Mouse (Mus musculus): ENCODE measurements at regions not wholly inside any gene's neighbourhood (a gene's known extent, or its start where the extent isn't known, plus 50 kb on each side); places are given as distances from the start of the nearest gene placed in this dataset.

GRCm38 (mm10) chr13:97634041-97634788, 126.2 kb downstream of the Gm10260 start:
- H3K27me3 ChIP-seq: no peaks in the 10 kb centered on the region; the same call in 1 of the 2 replicates
- H3K9ac ChIP-seq (replicated peaks): no peak overlapping the region
- H3K27ac ChIP-seq: no peak overlapping the region
- H3K4me3 ChIP-seq (replicated peaks): no peak overlapping the region
- H3K4me1 ChIP-seq (replicated peaks): peaks cover 11% of the 10 kb centered on the region; the same call in 1 of the 2 replicates
- WGBS: 74% methylated on average over 8 of the region's 8 CpGs
- no peaks in the 10 kb centered on the region for H3K9me3 ChIP-seq
- no peak for ATAC-seq (ENCODE audit: insufficient number of reproducible peaks, insufficient read depth, low FRiP score, low TSS enrichment, low read depth)
- H3K36me3 ChIP-seq: no peaks in the 10 kb centered on the region
- H3K4me2 ChIP-seq: no peak overlapping the region

GRCm38 (mm10) chr13:97633551-97633950, 126.9 kb downstream of the Gm10260 start:
- no peaks in the 10 kb centered on the region for H3K9me3 ChIP-seq
- no peak overlapping the region for H3K9ac ChIP-seq (replicated peaks)
- peaks cover 8% of the 10 kb centered on the region; the same call in 1 of the 2 replicates for H3K4me1 ChIP-seq (replicated peaks)
- no peak overlapping the region for H3K27ac ChIP-seq
- no peak overlapping the region for H3K4me3 ChIP-seq (replicated peaks)
- WGBS: 88% methylated on average over 4 of the region's 4 CpGs
- H3K4me2 ChIP-seq: no peak overlapping the region
- no peaks in the 10 kb centered on the region for H3K36me3 ChIP-seq
- ATAC-seq (ENCODE audit: insufficient number of reproducible peaks, insufficient read depth, low FRiP score, low TSS enrichment, low read depth): no peak
- no peaks in the 10 kb centered on the region for H3K27me3 ChIP-seq

GRCm38 (mm10) chr13:97631872-97632402, 128.5 kb downstream of the Gm10260 start:
- H3K4me2 ChIP-seq: no peak overlapping the region
- no peak for ATAC-seq (ENCODE audit: insufficient number of reproducible peaks, insufficient read depth, low FRiP score, low TSS enrichment, low read depth)
- no peaks in the 10 kb centered on the region for H3K36me3 ChIP-seq
- H3K9ac ChIP-seq (replicated peaks): no peak overlapping the region
- no peaks in the 10 kb centered on the region for H3K9me3 ChIP-seq
- H3K27ac ChIP-seq: no peak overlapping the region
- WGBS: 84% methylated on average over 13 of the region's 13 CpGs
- no peak overlapping the region for H3K4me3 ChIP-seq (replicated peaks)
- no peaks in the 10 kb centered on the region for H3K27me3 ChIP-seq
- H3K4me1 ChIP-seq (replicated peaks): peaks cover 8% of the 10 kb centered on the region; the same call in 1 of the 2 replicates

DNA sequence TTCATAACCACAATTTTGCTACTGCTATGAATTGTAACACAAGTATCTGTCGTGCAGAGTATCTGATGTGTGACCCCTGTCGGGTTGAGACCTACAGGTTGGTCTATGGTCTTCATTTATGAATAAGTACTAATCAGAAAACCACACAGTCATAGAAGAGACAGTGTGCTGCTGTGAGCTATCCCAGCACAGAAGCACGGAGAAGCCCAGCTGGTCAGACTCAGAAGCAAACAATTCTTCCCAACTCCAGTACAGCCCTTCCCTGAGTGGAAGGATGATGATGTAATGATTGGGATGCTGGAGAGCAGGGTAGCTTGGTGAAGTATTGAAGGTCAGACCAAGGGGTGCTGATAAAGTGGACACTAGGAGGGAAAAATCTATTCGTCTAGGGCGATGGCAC, 129.5 kb downstream of the Gm10260 start:
- H3K27ac ChIP-seq: no peak overlapping the region
- no peaks in the 10 kb centered on the region for H3K9me3 ChIP-seq
- H3K4me2 ChIP-seq: no peak overlapping the region
- ATAC-seq (ENCODE audit: insufficient number of reproducible peaks, insufficient read depth, low FRiP score, low TSS enrichment, low read depth): no peak
- 90% methylated on average over 5 of the region's 5 CpGs for WGBS
- H3K4me1 ChIP-seq (replicated peaks): peaks cover 8% of the 10 kb centered on the region; the same call in 1 of the 2 replicates
- H3K27me3 ChIP-seq: no peaks in the 10 kb centered on the region
- no peak overlapping the region for H3K4me3 ChIP-seq (replicated peaks)
- no peaks in the 10 kb centered on the region for H3K36me3 ChIP-seq
- H3K9ac ChIP-seq (replicated peaks): no peak overlapping the region

- WGBS: 87% methylated on average over 7 of the region's 7 CpGs
- Histone ChIP-seq H3K9me3 (no peaks in the 10 kb centered on the region), H3K36me3 (no peaks in the 10 kb centered on the region), H3K4me1 (replicated peaks) (no peaks in the 10 kb centered on the region), H3K27me3 (no peaks in the 10 kb centered on the region), H3K4me3 (replicated peaks) (no peak overlapping the region), H3K9ac (replicated peaks) (no peak overlapping the region), H3K4me2 (no peak overlapping the region), H3K27ac (no peak overlapping the region)
- ATAC-seq (ENCODE audit: insufficient number of reproducible peaks, insufficient read depth, low FRiP score, low TSS enrichment, low read depth): no peak
These were observed 131.8 kb downstream of the Gm10260 start for GRCm38 (mm10) chr13:97628608-97629007.

GRCm38 (mm10) chr13:97627247-97627646, 133.2 kb downstream of the Gm10260 start:
- Histone ChIP-seq H3K4me1 (replicated peaks) (no peaks in the 10 kb centered on the region), H3K36me3 (no peaks in the 10 kb centered on the region), H3K9ac (replicated peaks) (no peak overlapping the region), H3K27me3 (no peaks in the 10 kb centered on the region), H3K4me3 (replicated peaks) (no peak overlapping the region), H3K9me3 (no peaks in the 10 kb centered on the region), H3K27ac (no peak overlapping the region), H3K4me2 (no peak overlapping the region)
- 87% methylated on average over 10 of the region's 10 CpGs for WGBS
- no peak for ATAC-seq (ENCODE audit: insufficient number of reproducible peaks, insufficient read depth, low FRiP score, low TSS enrichment, low read depth)

DNA sequence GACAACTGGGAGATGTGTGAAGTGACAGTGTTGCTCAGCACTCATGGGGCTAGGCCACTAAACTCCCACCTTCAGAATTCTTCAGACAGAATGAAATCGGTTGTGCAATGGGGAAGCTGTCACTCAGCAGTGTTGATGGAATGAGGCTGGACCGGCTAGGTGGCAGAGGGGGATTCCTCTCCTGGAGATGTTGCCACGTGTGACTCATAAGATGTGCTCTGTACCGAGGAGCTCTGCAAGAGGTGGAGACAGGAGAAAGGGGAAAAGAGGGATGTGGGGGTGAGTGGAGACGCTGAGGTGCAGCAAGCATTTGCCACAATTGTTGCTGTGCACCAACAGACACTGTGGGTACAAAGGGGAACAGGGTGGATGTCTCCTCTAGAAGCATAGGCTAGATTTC, 133.6 kb downstream of the Gm10260 start:
- ATAC-seq (ENCODE audit: insufficient number of reproducible peaks, insufficient read depth, low FRiP score, low TSS enrichment, low read depth): no peak
- Histone ChIP-seq H3K4me3 (replicated peaks) (no peak overlapping the region), H3K9ac (replicated peaks) (no peak overlapping the region), H3K27ac (no peak overlapping the region), H3K4me2 (no peak overlapping the region), H3K27me3 (no peaks in the 10 kb centered on the region), H3K4me1 (replicated peaks) (no peaks in the 10 kb centered on the region), H3K9me3 (no peaks in the 10 kb centered on the region), H3K36me3 (no peaks in the 10 kb centered on the region)
- WGBS: 76% methylated on average over 5 of the region's 5 CpGs

- Histone ChIP-seq H3K9me3 (no peaks in the 10 kb centered on the region), H3K4me2 (no peak overlapping the region), H3K4me3 (replicated peaks) (no peak overlapping the region), H3K4me1 (replicated peaks) (no peaks in the 10 kb centered on the region), H3K9ac (replicated peaks) (no peak overlapping the region), H3K27me3 (no peaks in the 10 kb centered on the region), H3K36me3 (no peaks in the 10 kb centered on the region), H3K27ac (no peak overlapping the region)
- ATAC-seq (ENCODE audit: insufficient number of reproducible peaks, insufficient read depth, low FRiP score, low TSS enrichment, low read depth): no peak
- 84% methylated on average over 5 of the region's 5 CpGs for WGBS
These were observed 134.3 kb downstream of the Gm10260 start for GRCm38 (mm10) chr13:97626116-97626515.

DNA sequence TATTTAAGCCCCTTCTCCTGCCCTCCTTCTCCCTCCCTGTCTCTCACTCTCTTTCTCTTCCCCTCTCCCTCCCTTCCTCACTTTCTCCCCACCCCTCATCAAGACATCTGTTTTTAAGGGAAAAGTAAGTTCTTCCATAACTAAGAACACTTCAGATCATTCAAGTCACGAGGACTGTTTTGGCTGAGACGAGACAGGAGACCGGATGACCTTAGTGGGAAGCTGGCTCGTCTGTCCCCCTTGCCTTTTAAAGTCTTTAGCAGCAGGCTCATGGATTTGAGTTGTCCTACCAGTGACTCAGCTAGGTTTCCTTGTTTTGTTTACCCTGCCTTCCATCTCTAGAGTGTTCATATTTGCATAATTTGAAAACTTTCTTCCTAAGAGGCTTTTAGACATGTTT, 135.0 kb downstream of the Gm10260 start:
- no peak overlapping the region for H3K4me3 ChIP-seq (replicated peaks)
- H3K9ac ChIP-seq (replicated peaks): no peak overlapping the region
- ATAC-seq (ENCODE audit: insufficient number of reproducible peaks, insufficient read depth, low FRiP score, low TSS enrichment, low read depth): no peak
- H3K27ac ChIP-seq: no peak overlapping the region
- H3K4me1 ChIP-seq (replicated peaks): no peaks in the 10 kb centered on the region
- no peak overlapping the region for H3K4me2 ChIP-seq
- no peaks in the 10 kb centered on the region for H3K9me3 ChIP-seq
- no peaks in the 10 kb centered on the region for H3K36me3 ChIP-seq
- H3K27me3 ChIP-seq: no peaks in the 10 kb centered on the region
- 76% methylated on average over 4 of the region's 4 CpGs for WGBS

DNA sequence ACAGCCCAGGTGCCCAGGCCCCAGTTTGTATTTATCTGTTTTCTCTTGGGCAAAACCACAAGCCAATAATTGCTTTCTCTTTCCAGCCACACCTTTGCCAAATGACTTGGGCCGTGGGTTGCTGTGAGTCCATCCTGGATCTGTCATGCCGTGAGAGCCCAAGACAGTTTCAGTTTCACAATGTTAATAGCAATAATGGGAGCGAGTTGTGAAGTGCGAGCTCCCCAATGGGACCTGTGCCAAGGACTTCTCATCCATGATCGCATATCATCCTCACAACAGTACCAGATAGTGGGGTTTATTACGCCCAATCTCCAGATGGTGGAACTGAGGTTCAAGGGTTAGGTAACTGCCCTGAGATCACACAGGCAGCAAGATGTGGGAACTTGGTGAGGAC, 142.2 kb downstream of the Gm10260 start:
- no peak overlapping the region for H3K4me2 ChIP-seq
- H3K36me3 ChIP-seq: no peaks in the 10 kb centered on the region
- H3K4me1 ChIP-seq (replicated peaks): peaks cover 9% of the 10 kb centered on the region
- no peak for ATAC-seq (ENCODE audit: insufficient number of reproducible peaks, insufficient read depth, low FRiP score, low TSS enrichment, low read depth)
- H3K4me3 ChIP-seq (replicated peaks): no peak overlapping the region
- H3K27ac ChIP-seq: no peak overlapping the region
- WGBS: 89% methylated on average over 6 of the region's 6 CpGs
- H3K9me3 ChIP-seq: no peaks in the 10 kb centered on the region
- H3K27me3 ChIP-seq: no peaks in the 10 kb centered on the region
- H3K9ac ChIP-seq (replicated peaks): no peak overlapping the region

DNA sequence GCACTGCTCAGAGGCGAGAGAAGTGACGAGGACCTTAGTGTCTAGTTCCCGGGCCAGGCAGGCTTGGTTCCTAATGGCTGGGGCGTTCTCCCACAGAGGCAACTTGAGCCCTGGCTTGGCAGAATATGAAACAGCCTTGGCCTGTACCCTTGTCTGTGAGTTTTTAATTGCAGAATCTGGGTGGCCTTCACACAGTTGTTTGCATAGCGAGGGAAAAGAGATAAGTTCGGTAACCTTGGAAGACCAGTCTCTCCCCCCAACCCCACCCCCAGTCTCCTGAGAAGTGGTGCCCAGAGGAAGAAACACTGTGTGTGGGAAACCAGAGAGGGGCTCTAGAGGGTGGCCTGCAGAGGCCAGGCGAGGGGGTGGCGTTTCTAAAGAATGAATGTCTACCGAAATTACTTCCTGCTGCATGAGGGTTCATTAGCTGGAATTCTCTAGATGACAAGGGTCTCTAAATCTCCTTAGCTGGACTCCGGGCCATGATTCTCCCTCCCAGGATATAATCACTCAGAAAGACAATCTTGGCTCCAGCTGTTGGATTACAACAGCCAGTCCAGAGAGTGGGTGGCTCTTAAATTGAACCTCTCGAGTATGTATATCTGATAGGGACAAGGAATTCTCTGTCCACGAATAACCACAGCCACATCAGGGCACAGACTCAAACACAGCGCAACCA, 142.8 kb downstream of the Gm10260 start:
- WGBS: 36% methylated on average over 13 of the region's 13 CpGs
- Histone ChIP-seq H3K27ac (0 out of 2 replicates have a peak overlapping the region, but pooled peaks have one; percentile 47), H3K9ac (replicated peaks) (no peak overlapping the region), H3K4me1 (replicated peaks) (peaks cover 9% of the 10 kb centered on the region), H3K27me3 (no peaks in the 10 kb centered on the region), H3K4me2 (no peak overlapping the region), H3K9me3 (no peaks in the 10 kb centered on the region), H3K4me3 (replicated peaks) (no peak overlapping the region), H3K36me3 (no peaks in the 10 kb centered on the region)
- ATAC-seq (ENCODE audit: insufficient number of reproducible peaks, insufficient read depth, low FRiP score, low TSS enrichment, low read depth): no peak

Measured in limb, embryonic 12.5 days (tissue).